Mouse (Mus musculus) duodenum, adult 2 months (tissue): Measurements from ENCODE around the gene Tex2. TPM values are rescaled to one million over a fixed set of nuclear protein-coding genes. Genes with fewer than 3 reads are reported as not detected.

ENCODE experiments used
- polyA plus RNA-seq: library from polyadenylated mRNA; depleted of rRNA; stranded (reverse); fragments of >200 nt; gene quantifications from 2 replicates; pipeline ENCODE4 v1.2.3, GENCODE M21; 2012; ENCODE audit warnings: low replicate concordance; rRNA removed

Tex2 gene
- polyA plus RNA-seq = 9.4 and 10.7 TPM in 2 replicates

GRCm38 (mm10) chr11:106612961-106613637 lies at the start of gene Tex2:
TSS of gene Tex2 (minus strand) at chr11:106613423.

GRCm38 (mm10) chr11:106487733-106488115 lies 125.5 kb downstream of the Tex2 start, which contains the start of gene Ern1:
TSS of gene Ern1 (minus strand) at chr11:106487852.

Other genes starting within 250 kb of the Tex2 start
- gene Prr29, start 248.0 kb downstream of the Tex2 start, polyA plus RNA-seq = 0.86 and 1.0 TPM in 2 replicates
- 8.4 and 10.5 TPM in 2 replicates for gene Icam2, start 225.3 kb downstream of the Tex2 start, polyA plus RNA-seq
- 26.9 and 55.6 TPM in 2 replicates for gene Ern1, start 125.6 kb downstream of the Tex2 start, polyA plus RNA-seq
- 4.8 and 5.2 TPM in 2 replicates for gene Pecam1, start 137.2 kb upstream of the Tex2 start, polyA plus RNA-seq
- gene Milr1, start 137.8 kb upstream of the Tex2 start, polyA plus RNA-seq = 0.33 and 0.36 TPM in 2 replicates
- gene Polg2, start 166.1 kb upstream of the Tex2 start, polyA plus RNA-seq = 7.7 and 22.0 TPM in 2 replicates
- 305 and 1,134 TPM in 2 replicates for gene Ddx5, start 175.8 kb upstream of the Tex2 start, polyA plus RNA-seq
- 0.47 TPM in 2 replicates for gene Cep95, start 175.8 kb upstream of the Tex2 start, polyA plus RNA-seq